Mouse (Mus musculus): ENCODE results near the gene Gm10309. TPM values are rescaled to one million over a fixed set of nuclear protein-coding genes. Genes with fewer than 3 reads are reported as not detected.
"Not testable (repeated sequence)": the region's sequence is repeated elsewhere in the genome, so short reads cannot be mapped to it uniquely, and the experiment has no call there.

Gene Gm10309
- total and polyA plus RNA-seq, 3 experiments, result 0.17 to 0.53 TPM; not detected in 1

- TF ChIP-seq ZMIZ1 (IDR thresholded peaks at IDR 0.05; ENCODE audit: low read depth, low read length) (no peak), NRF1 (IDR thresholded peaks at IDR 0.05; ENCODE audit: low read depth, low read length) (0 out of 2 replicates have a peak, but pooled peaks have one; percentile 9), IRF4 (IDR thresholded peaks at IDR 0.05; ENCODE audit: low read depth, low read length) (no peak), USF2 (conservative IDR thresholded peaks at IDR 0.05; ENCODE audit: low read depth, low read length) (no peak)
Observed at GRCm38 (mm10) chr17:86484087-86484737, 20.8 kb downstream of the Gm10309 start (continued).

GRCm38 (mm10) chr17:86482675-86483074 is 22.4 kb downstream of the Gm10309 start:
- DNase-seq (ENCODE audit: extremely low read depth), result no peak
- H3K4me1 ChIP-seq (ENCODE audit: control insufficient read depth in 1 of 2, insufficient read depth in 2 of 2), result peaks cover 0 to 27% of the 10 kb centered on the region in 2 experiments; a peak in 2 of 4 replicates
- in situ Hi-C loops (cut with MboI; ENCODE audit: low pct_ligation_motif_present, low pct_unique_long_range_greater_than_20kb, low sequenced_read_pairs) (loop anchor here (5.0 to 25.0 kb wide), 2 partner anchors 425 to 555 kb away; partner anchors contain the start of genes Cript and Pigf), dilution Hi-C loops (cut with MboI; ENCODE audit: extremely low pct_ligation_motif_present, extremely low pct_unique_long_range_greater_than_20kb, low sequenced_read_pairs) (no loop called here)
- no peaks in the 10 kb centered on the region for H3K9me3 ChIP-seq (replicated peaks; ENCODE audit: low read length)
- no peak overlapping the region for H3K4me2 ChIP-seq (ENCODE audit: insufficient read depth, low read depth, poor library complexity, severe bottlenecking)
- H3K27me3 ChIP-seq (replicated peaks), result no peaks in the 10 kb centered on the region
- H3K4me3 ChIP-seq (replicated peaks in 1 of 3; ENCODE audit: low read depth in 2 of 3, low read length in 2 of 3, poor library complexity in 1 of 3), result no peak overlapping the region
- no peaks in the 10 kb centered on the region for H3K79me2 ChIP-seq (replicated peaks; ENCODE audit: control insufficient read depth, extremely low read depth, insufficient read depth, poor library complexity, severe bottlenecking)
- TF ChIP-seq MYC (IDR thresholded peaks at IDR 0.05; ENCODE audit: low read depth, low read length) (no peak), NELFE (IDR thresholded peaks at IDR 0.05; ENCODE audit: low read depth, low read length) (no peak), MAX (IDR thresholded peaks at IDR 0.05; ENCODE audit: low read length) (no peak), KAT2A (IDR thresholded peaks at IDR 0.05; ENCODE audit: insufficient replicate concordance, low read length) (no peak), MAZ (IDR thresholded peaks at IDR 0.05; ENCODE audit: low read depth, low read length) (no peak), MXI1 (IDR thresholded peaks at IDR 0.05; ENCODE audit: low read depth, low read length) (no peak), E2F4 (IDR thresholded peaks at IDR 0.05; ENCODE audit: insufficient replicate concordance, low read depth, low read length) (no peak), POLR2A (IDR thresholded peaks at IDR 0.05; ENCODE audit: low read depth, low read length) (no peak), ZNF384 (IDR thresholded peaks at IDR 0.05; ENCODE audit: low read depth, low read length) (no peak), NRF1 (IDR thresholded peaks at IDR 0.05; ENCODE audit: low read depth, low read length) (no peak)
- no peak overlapping the region for H3K9ac ChIP-seq (ENCODE audit: insufficient read depth, low read depth)
- H3K27ac ChIP-seq (ENCODE audit: insufficient read depth, low read depth), result no peak overlapping the region
- H3K36me3 ChIP-seq (replicated peaks in 1 of 2; ENCODE audit: control insufficient read depth in 1 of 2, insufficient read depth in 1 of 2, low read length in 1 of 2), result peaks cover 39 to 72% of the 10 kb centered on the region in 2 experiments

- in situ Hi-C loops (cut with MboI; ENCODE audit: low pct_ligation_motif_present, low pct_unique_long_range_greater_than_20kb, low sequenced_read_pairs) (loop anchor here (25.0 kb wide), 1 partner anchor 558 kb away; the partner anchor contains the start of genes Cript and Pigf), dilution Hi-C loops (cut with MboI; ENCODE audit: extremely low pct_ligation_motif_present, extremely low pct_unique_long_range_greater_than_20kb, low sequenced_read_pairs) (no loop called here)
Observed at GRCm38 (mm10) chr17:86479406-86479805, 25.6 kb downstream of the Gm10309 start.

GRCm38 (mm10) chr17:86477401-86477800 is 27.6 kb downstream of the Gm10309 start:
- peaks cover 40 to 64% of the 10 kb centered on the region in 2 experiments for H3K36me3 ChIP-seq (replicated peaks in 1 of 2; ENCODE audit: control insufficient read depth in 1 of 2, insufficient read depth in 1 of 2, low read length in 1 of 2)
- H3K4me2 ChIP-seq (ENCODE audit: insufficient read depth, low read depth, poor library complexity, severe bottlenecking); DNase-seq (ENCODE audit: extremely low read depth); H3K4me3 ChIP-seq (replicated peaks in 1 of 3; ENCODE audit: low read depth in 2 of 3, low read length in 2 of 3, poor library complexity in 1 of 3); H3K27ac ChIP-seq (ENCODE audit: insufficient read depth, low read depth); H3K27me3 ChIP-seq (replicated peaks); H3K9ac ChIP-seq (ENCODE audit: insufficient read depth, low read depth); H3K79me2 ChIP-seq (replicated peaks; ENCODE audit: control insufficient read depth, extremely low read depth, insufficient read depth, poor library complexity, severe bottlenecking); dilution Hi-C loops (cut with MboI; ENCODE audit: extremely low pct_ligation_motif_present, extremely low pct_unique_long_range_greater_than_20kb, low sequenced_read_pairs); H3K9me3 ChIP-seq (replicated peaks; ENCODE audit: low read length): not testable (repeated sequence)
- peaks cover 0 to 21% of the 10 kb centered on the region in 2 experiments; a peak in 2 of 4 replicates for H3K4me1 ChIP-seq (ENCODE audit: control insufficient read depth in 1 of 2, insufficient read depth in 2 of 2)
- in situ Hi-C loops (cut with MboI; ENCODE audit: low pct_ligation_motif_present, low pct_unique_long_range_greater_than_20kb, low sequenced_read_pairs), result loop anchor here (25.0 kb wide), 1 partner anchor 560 kb away; the partner anchor contains the start of genes Cript and Pigf

More at GRCm38 (mm10) chr17:86479406-86479805, 25.6 kb downstream of the Gm10309 start:
- no peak for DNase-seq (ENCODE audit: extremely low read depth)
- no peak for TF ChIP-seq JUN (IDR thresholded peaks at IDR 0.05; ENCODE audit: insufficient read depth, low read depth, low read length)
- no peak for TF ChIP-seq ZNF384 (IDR thresholded peaks at IDR 0.05; ENCODE audit: low read depth, low read length)
- TF ChIP-seq ETS1 (conservative IDR thresholded peaks at IDR 0.05; ENCODE audit: low read depth, low read length), result no peak
- no peak for TF ChIP-seq ZMIZ1 (IDR thresholded peaks at IDR 0.05; ENCODE audit: low read depth, low read length)
- no peak for TF ChIP-seq GABPA (IDR thresholded peaks at IDR 0.05; ENCODE audit: insufficient replicate concordance, low read depth, low read length)
- TF ChIP-seq TCF12 (IDR thresholded peaks at IDR 0.05; ENCODE audit: low read depth, low read length), result no peak
- H3K4me2 ChIP-seq (ENCODE audit: insufficient read depth, low read depth, poor library complexity, severe bottlenecking), result no peak overlapping the region
- peaks cover 0 to 21% of the 10 kb centered on the region in 2 experiments; a peak in 2 of 4 replicates for H3K4me1 ChIP-seq (ENCODE audit: control insufficient read depth in 1 of 2, insufficient read depth in 2 of 2)
- H3K27ac ChIP-seq (ENCODE audit: insufficient read depth, low read depth), result no peak overlapping the region
- H3K9ac ChIP-seq (ENCODE audit: insufficient read depth, low read depth), result no peak overlapping the region
- no peaks in the 10 kb centered on the region for H3K9me3 ChIP-seq (replicated peaks; ENCODE audit: low read length)
- no peak overlapping the region for H3K4me3 ChIP-seq (replicated peaks in 1 of 3; ENCODE audit: low read depth in 2 of 3, low read length in 2 of 3, poor library complexity in 1 of 3)
- H3K79me2 ChIP-seq (replicated peaks; ENCODE audit: control insufficient read depth, extremely low read depth, insufficient read depth, poor library complexity, severe bottlenecking), result no peaks in the 10 kb centered on the region
- no peaks in the 10 kb centered on the region for H3K27me3 ChIP-seq (replicated peaks)
- H3K36me3 ChIP-seq (replicated peaks in 1 of 2; ENCODE audit: control insufficient read depth in 1 of 2, insufficient read depth in 1 of 2, low read length in 1 of 2), result peaks cover 48 to 71% of the 10 kb centered on the region in 2 experiments
